Mouse (Mus musculus) lung, adult 2 months (tissue): Measurements from ENCODE around the gene Noc3l. TPM values are rescaled to one million over a fixed set of nuclear protein-coding genes. Genes with fewer than 3 reads are reported as not detected.

ENCODE experiments used
- DNase-seq: peaks from one replicate; pipeline ENCODE4 v3.0.0; 2022
- H3K4me1 ChIP-seq: fragments of 200-500 bp; 2 replicates; pipeline ENCODE4 v1.6.1; 2011; ENCODE audit warnings: low read length; ENCODE audit not compliant: control insufficient read depth, insufficient read depth
- H3K4me3 ChIP-seq: fragments of 200-500 bp; replicated peaks from 2 replicates; pipeline ENCODE3; 2011; ENCODE audit warnings: low read depth, mild to moderate bottlenecking, control low read depth, low read length; ENCODE audit errors: extremely low read depth
- CTCF ChIP-seq: fragments of 200-500 bp; IDR thresholded peaks from 2 replicates; pipeline ENCODE4 v1.5.1; 2011; ENCODE audit warnings: mild to moderate bottlenecking, low read length, control low read depth; ENCODE audit not compliant: insufficient read depth
- POLR2A ChIP-seq: fragments of 200-500 bp; IDR thresholded peaks from 2 replicates; pipeline ENCODE4 v1.6.1; 2011; ENCODE audit warnings: low read depth, mild to moderate bottlenecking, control low read depth, low read length, borderline replicate concordance; ENCODE audit errors: extremely low read depth
- WGBS: fragments of 180-500 bp; shearing (Covaris S2); methylation state at CpG from one replicate; pipeline ENCODE4 v1.1.7; 2018; 5-methylcytosine and 5-hydroxymethylcytosine counted together
- polyA plus RNA-seq: library from polyadenylated mRNA; depleted of rRNA; stranded (reverse); fragments of >200 nt; gene quantifications from 2 replicates; pipeline ENCODE4 v1.2.3, GENCODE M21; 2012; rRNA removed

The Noc3l gene
- polyA plus RNA-seq, 1 experiment, result 2.7 TPM

DNA sequence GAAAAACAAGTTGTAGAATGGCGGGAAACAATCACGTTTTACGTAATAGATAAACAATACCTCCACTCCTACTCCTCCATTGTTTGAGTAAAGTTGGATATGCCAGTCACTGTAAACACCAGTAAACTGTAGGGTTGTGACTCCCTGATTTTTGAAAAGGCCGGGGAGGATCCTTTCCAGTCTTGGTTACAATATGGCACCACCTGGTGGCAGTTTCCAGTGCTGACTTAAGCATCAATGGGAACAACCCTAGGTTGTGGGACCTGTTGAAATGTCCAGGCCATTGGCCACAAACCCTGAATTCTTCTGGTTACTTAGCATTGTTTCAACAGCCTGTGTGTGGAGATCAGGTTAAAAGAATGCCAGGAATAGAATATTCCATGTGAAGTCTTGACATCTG is 43.5 kb downstream of the Noc3l start:
- TF ChIP-seq CTCF (no peak), POLR2A (no peak)
- Histone ChIP-seq H3K4me3 (no peak overlapping the region), H3K4me1 (no peaks in the 10 kb centered on the region)
- DNase-seq, result peak; percentile 6
- WGBS, result 30% methylated on average over 4 of the region's 4 CpGs

- Histone ChIP-seq H3K4me3 (no peak overlapping the region), H3K4me1 (no peaks in the 10 kb centered on the region)
- DNase-seq, result no peak
- no peak for TF ChIP-seq CTCF
- no peak for TF ChIP-seq POLR2A
- WGBS, result 65% methylated on average over 2 of the region's 2 CpGs
Observed at GRCm38 (mm10) chr19:38766306-38766705, 52.7 kb downstream of the Noc3l start.

DNA sequence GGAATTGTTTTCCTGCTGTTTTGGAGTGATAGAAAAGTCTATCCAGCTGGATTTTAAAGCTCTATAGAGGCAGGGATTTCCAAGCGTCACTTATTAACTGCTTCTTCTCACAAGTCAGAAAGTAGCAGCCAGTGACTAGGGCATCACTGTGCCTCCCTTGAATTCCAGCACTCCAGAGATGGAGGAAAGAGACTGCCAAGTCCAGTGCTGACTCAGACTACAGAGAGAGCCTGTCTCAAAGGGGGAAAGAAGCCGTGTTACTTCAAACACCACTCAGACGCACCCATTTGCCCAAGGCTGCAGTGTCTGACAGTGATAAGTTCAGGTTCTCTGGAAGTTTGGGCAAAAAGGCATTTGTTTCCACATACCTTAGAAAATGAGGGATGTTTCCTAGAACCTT is 58.6 kb downstream of the Noc3l start:
- WGBS, result 43% methylated on average over 3 of the region's 3 CpGs
- TF ChIP-seq POLR2A (no peak), CTCF (no peak)
- H3K4me1 ChIP-seq, result no peaks in the 10 kb centered on the region
- H3K4me3 ChIP-seq, result no peak overlapping the region
- no peak for DNase-seq

DNA sequence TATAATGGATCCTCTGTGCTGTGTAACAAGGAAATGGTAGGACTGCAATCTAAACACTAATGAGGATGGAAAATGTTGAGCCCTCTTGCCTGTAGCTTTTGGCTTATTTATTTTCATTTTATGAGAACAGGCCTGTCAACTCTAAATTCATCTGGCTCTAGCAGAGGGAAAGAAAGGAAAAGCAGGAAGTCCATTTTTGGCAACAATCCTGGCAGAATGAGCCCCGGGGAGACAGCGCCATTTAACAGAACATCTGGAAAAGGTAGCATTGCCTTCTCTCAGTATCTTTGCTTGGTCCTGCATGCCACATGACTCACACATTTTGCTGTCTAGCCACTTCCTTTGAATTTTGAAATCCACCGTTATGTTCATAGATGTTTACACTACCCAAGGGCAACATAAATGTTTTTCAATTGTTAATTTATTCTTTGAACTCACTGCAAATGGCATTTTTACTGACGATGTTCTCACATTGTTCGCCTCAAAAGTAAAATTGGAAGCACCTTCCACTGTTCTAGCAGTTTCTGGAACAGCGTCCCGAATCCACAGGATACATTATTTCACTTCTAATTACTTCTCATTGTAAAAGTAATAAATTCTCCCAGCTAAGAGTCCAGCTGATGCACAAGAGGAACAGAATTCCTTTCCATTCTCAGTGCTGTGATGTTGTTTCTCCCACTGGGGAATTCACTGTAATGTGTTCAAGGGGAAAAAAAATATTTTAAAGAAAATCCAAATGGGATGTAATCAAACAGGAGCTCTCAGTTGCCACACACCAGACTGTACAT is 60.2 kb downstream of the Noc3l start:
- no peak for DNase-seq
- 48% methylated on average over 7 of the region's 7 CpGs for WGBS
- TF ChIP-seq CTCF (no peak), POLR2A (no peak)
- H3K4me3 ChIP-seq, result no peak overlapping the region
- H3K4me1 ChIP-seq, result no peaks in the 10 kb centered on the region

GRCm38 (mm10) chr19:38758056-38758455 is 61.0 kb downstream of the Noc3l start:
- WGBS, result 46% methylated on average over 5 of the region's 5 CpGs
- DNase-seq, result no peak
- TF ChIP-seq CTCF, result no peak
- no peak for TF ChIP-seq POLR2A

DNA sequence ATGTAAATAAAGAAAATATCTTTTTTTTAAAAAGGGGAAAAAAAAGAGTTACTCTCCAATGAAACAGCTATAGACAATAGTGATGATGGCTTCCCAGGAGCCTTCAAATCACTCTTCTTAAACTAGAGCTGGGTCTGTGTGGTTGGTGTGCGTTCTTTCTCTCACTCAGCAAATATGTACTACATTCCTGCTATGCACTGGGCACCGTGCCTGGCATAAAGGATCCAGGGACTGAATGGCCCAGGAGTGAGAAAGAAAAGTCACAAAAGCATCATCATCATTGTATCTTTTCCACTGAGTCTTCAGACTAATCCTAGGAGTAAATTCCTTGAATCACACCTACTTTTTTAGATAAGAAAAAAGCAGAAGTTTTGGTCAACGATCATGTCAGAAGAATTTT is 61.9 kb downstream of the Noc3l start:
- Histone ChIP-seq H3K4me1 (no peaks in the 10 kb centered on the region), H3K4me3 (no peak overlapping the region)
- TF ChIP-seq CTCF (no peak), POLR2A (no peak)
- DNase-seq, result no peak
- WGBS, result 80% methylated on average over 3 of the region's 3 CpGs

More at GRCm38 (mm10) chr19:38758056-38758455, 61.0 kb downstream of the Noc3l start:
- no peak overlapping the region for H3K4me3 ChIP-seq
- no peaks in the 10 kb centered on the region for H3K4me1 ChIP-seq

DNA sequence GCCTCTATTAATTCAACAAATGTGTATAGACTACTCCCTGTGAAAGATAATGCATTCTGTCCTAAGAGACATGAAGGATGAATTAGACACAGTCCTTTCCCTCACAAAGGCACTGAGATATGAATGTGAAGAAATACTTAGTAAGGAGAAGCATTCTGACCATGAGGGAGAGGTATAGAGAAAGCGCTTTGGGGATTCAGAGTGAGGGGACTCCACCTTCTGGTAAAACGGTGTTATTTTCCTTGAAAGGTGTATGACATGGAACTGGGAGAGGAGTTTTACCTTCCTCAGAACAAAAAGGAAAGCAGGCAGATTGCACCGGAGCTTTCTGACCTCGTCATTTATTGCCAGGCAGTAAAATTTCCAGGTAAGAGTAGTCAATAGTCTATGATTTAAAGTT is 68.8 kb downstream of the Noc3l start:
- DNase-seq, result no peak
- H3K4me3 ChIP-seq, result no peak overlapping the region
- H3K4me1 ChIP-seq, result no peaks in the 10 kb centered on the region
- TF ChIP-seq CTCF, result no peak
- TF ChIP-seq POLR2A, result no peak
- WGBS, result 63% methylated on average over 4 of the region's 4 CpGs

DNA sequence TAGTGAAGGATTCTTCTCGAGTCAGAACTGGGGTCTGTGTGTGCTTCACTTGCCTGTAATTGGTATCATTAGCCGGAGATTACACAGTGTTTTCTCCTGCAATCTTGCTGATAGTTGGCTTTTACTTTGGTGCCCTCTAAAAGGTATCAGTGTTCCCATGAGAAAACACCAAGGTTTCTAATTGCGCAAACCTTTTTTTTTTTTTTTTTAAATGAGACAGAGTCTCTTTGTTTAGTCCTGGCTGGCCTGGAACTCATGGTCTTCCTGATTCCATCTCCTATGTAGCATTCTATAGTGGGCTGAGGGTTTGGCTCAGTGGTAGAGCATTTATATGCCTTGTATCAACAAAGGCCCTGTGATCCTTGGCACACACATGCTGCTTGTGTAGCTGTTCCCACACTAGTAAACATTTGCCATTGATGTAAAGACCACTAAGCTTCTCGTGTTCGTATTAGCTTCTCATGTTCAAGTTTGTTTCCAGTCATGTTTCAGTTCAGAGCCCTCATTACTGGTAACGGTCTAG is 72.5 kb downstream of the Noc3l start:
- H3K4me1 ChIP-seq, result no peaks in the 10 kb centered on the region
- 62% methylated on average over 6 of the region's 6 CpGs for WGBS
- no peak overlapping the region for H3K4me3 ChIP-seq
- no peak for DNase-seq
- TF ChIP-seq POLR2A (no peak), CTCF (no peak)

GRCm38 (mm10) chr19:38745810-38746491 is 73.1 kb downstream of the Noc3l start:
- no peak for TF ChIP-seq CTCF
- no peaks in the 10 kb centered on the region for H3K4me1 ChIP-seq
- no peak for DNase-seq
- WGBS, result 61% methylated on average over 10 of the region's 10 CpGs
- H3K4me3 ChIP-seq, result no peak overlapping the region

- no peak for DNase-seq
- Histone ChIP-seq H3K4me1 (no peaks in the 10 kb centered on the region), H3K4me3 (no peak overlapping the region)
- TF ChIP-seq CTCF (no peak), POLR2A (no peak)
- WGBS, result 80% methylated on average over 8 of the region's 8 CpGs
Observed at GRCm38 (mm10) chr19:38744546-38744945, 74.5 kb downstream of the Noc3l start.

Other genes starting within 250 kb of the Noc3l start
- gene Tbc1d12, start 17.3 kb upstream of the Noc3l start, polyA plus RNA-seq, result 3.5 and 4.9 TPM in 2 replicates
- 0.12 and 0.44 TPM in 2 replicates for gene Hells, start 111.7 kb upstream of the Noc3l start, polyA plus RNA-seq
- gene Cyp2c55, start 187.8 kb upstream of the Noc3l start, polyA plus RNA-seq, result 0.08 and 1.9 TPM in 2 replicates
- gene Cyp2c65, start 241.8 kb upstream of the Noc3l start, polyA plus RNA-seq, result 0.18 and 0.45 TPM in 2 replicates